In the genomic region with DNA sequence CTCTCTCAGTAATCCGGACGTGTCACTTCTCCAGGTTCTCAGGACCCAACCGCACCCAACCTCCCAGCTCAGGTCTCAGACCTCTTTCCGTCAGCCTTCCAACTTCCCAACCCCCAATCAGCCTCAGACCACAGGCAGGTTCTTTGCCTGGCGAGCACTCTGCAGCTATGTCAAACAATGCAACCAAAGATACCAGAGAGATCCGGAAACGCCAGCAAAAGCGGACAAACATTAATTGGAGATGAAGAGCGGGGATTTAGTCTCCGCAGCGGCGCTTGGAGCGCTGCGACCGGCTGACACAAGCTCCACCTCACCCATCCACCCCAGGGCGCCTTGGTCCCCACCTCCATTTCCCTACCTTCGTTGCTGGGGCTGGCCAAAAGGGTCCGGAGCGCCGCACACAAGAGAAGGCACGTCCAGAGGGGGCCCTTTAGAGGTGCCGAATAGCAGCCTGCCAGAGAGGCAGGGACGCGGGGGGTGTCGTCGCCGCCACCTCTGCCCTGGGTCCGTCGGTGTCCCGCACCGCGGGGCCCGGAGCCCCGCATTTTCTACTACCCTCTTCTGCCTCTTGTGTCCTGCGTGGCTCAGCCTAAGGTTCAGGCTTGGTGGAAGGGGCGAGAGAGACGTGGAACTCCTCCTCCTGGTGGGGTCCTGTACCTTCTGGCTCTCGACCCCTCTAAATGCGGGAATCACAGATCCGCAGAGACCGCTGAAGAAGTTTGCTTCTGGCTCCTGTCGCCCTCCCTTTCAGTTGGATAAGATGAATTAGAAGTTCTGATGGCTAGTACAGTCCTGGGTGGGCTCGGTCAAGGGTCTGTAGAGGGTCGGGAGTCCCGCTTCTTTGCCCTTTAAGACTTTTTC, we compare ENCODE assay signal across 8 mouse cellular contexts. TPM values are rescaled to one million over a fixed set of nuclear protein-coding genes. Genes with fewer than 3 reads are reported as not detected.
DNase-seq lines count a peak whose midpoint lies in the region; ATAC-seq and TF ChIP-seq lines count a peak whose summit lies in the region.

No protein-coding gene starts in this region.

- TF ChIP-seq EP300 in liver, embryonic 14.5 days (IDR thresholded peaks at IDR 0.05; ENCODE audit: low read depth) = no peak

- DNase-seq in cerebellum, adult 11-12 months = no peak
- no peak for DNase-seq in hindbrain, embryonic 14.5 days (ENCODE audit: low spot score)
- no peak for DNase-seq in liver, embryonic 14.5 days (ENCODE audit: low read depth in 3 of 3, low spot score in 3 of 3)
- peak; percentile 46 for DNase-seq in right cerebral cortex, postnatal 4 days

- ATAC-seq in cerebellum, adult (ENCODE audit: insufficient number of reproducible peaks, low FRiP score, low TSS enrichment) = peak; percentile 18; the same call in 1 of the 2 replicates
- ATAC-seq in megakaryocyte, adult 5-6 weeks (ENCODE audit: poor library complexity, severe bottlenecking) = no peak
- ATAC-seq in hindbrain, embryonic 14.5 days (ENCODE audit: low FRiP score) = peak; percentile 19
- no peak for ATAC-seq in liver, embryonic 14.5 days (ENCODE audit: insufficient read depth)
- no peak for ATAC-seq in inflammation-experienced regulatory T-cells, adult 6 months

- peaks cover 39% of the 10 kb centered on the region for H3K27me3 ChIP-seq in megakaryocyte, embryonic 14.5 days (replicated peaks)
- no peaks in the 10 kb centered on the region for H3K27me3 ChIP-seq in hindbrain, embryonic 14.5 days (ENCODE audit: control insufficient read depth, insufficient read depth, low read length)
- H3K27me3 ChIP-seq in liver, embryonic 14.5 days (ENCODE audit: control insufficient read depth, insufficient read depth, low read length) = peaks cover 25% of the 10 kb centered on the region

- no peaks in the 10 kb centered on the region for H3K36me3 ChIP-seq in megakaryocyte, embryonic 14.5 days (replicated peaks; ENCODE audit: low read length)
- H3K36me3 ChIP-seq in hindbrain, embryonic 14.5 days (replicated peaks; ENCODE audit: control insufficient read depth, insufficient read depth) = no peaks in the 10 kb centered on the region
- no peaks in the 10 kb centered on the region for H3K36me3 ChIP-seq in liver, embryonic 14.5 days (replicated peaks; ENCODE audit: control insufficient read depth, insufficient read depth, low read depth)

- peak overlapping the region; percentile 90 for H3K27ac ChIP-seq in hindbrain, embryonic 14.5 days
- H3K27ac ChIP-seq in liver, embryonic 14.5 days = no peak overlapping the region

- 0% methylated on average over 45 of the region's 45 CpGs for WGBS in hindbrain, embryonic 14.5 days
- WGBS in liver, embryonic 14.5 days (ENCODE audit: insufficient replicate concordance) = under 1% methylated on average over 45 of the region's 45 CpGs

- TF ChIP-seq CTCF in liver, embryonic 14.5 days (IDR thresholded peaks at IDR 0.05; ENCODE audit: low read depth) = no peak

- peak overlapping the region; percentile 66 for H3K4me2 ChIP-seq in hindbrain, embryonic 14.5 days (replicated peaks)
- H3K4me2 ChIP-seq in liver, embryonic 14.5 days (ENCODE audit: low read depth) = peak overlapping the region; percentile 47

- peak overlapping the region; percentile 90 for H3K9ac ChIP-seq in hindbrain, embryonic 14.5 days
- H3K9ac ChIP-seq in liver, embryonic 14.5 days (replicated peaks) = no peak overlapping the region

- peak overlapping the region; percentile 89 for H3K4me3 ChIP-seq in megakaryocyte, embryonic 14.5 days (replicated peaks)
- H3K4me3 ChIP-seq in hindbrain, embryonic 14.5 days (replicated peaks; ENCODE audit: low read length) = peak overlapping the region; percentile 77
- peak overlapping the region in 1 of 2 experiments; percentile 10; a peak in 1 of 4 replicates for H3K4me3 ChIP-seq in liver, embryonic 14.5 days (ENCODE audit: insufficient read depth in 1 of 2, low read depth in 2 of 2, low read length in 2 of 2)

- no peaks in the 10 kb centered on the region for H3K9me3 ChIP-seq in megakaryocyte, embryonic 14.5 days
- no peaks in the 10 kb centered on the region for H3K9me3 ChIP-seq in hindbrain, embryonic 14.5 days (ENCODE audit: control insufficient read depth, low read length)
- no peaks in the 10 kb centered on the region for H3K9me3 ChIP-seq in liver, embryonic 14.5 days (ENCODE audit: control insufficient read depth, low read length)

- H3K4me1 ChIP-seq in megakaryocyte, embryonic 14.5 days = peaks cover 19% of the 10 kb centered on the region
- H3K4me1 ChIP-seq in hindbrain, embryonic 14.5 days (replicated peaks; ENCODE audit: control insufficient read depth, insufficient read depth, low read length) = peaks cover 12% of the 10 kb centered on the region
- H3K4me1 ChIP-seq in liver, embryonic 14.5 days (replicated peaks; ENCODE audit: control insufficient read depth in 2 of 2, insufficient read depth in 2 of 2, low read length in 1 of 2) = no peaks in the 10 kb centered on the region; a peak in 1 of 4 replicates

RNA-seq across cellular contexts. Expression of a gene that starts 1.0 kb away (rescaled TPM):
- not detected in 2 replicates for polyA plus RNA-seq in megakaryocyte, embryonic 14.5 days (2012; ENCODE audit: insufficient read depth, low replicate concordance)
- not detected in 2 replicates for total RNA-seq in megakaryocyte, adult 5-6 weeks (2015)
- not detected in 2 replicates for total RNA-seq in megakaryocyte, adult 5-6 weeks (2017)
- 73.5 and 74.0 TPM in 2 replicates for polyA plus RNA-seq in hindbrain, embryonic 14.5 days (2014; fragmentation: Nextera tagmentation; extraction: Ambion mirVana)
- polyA plus RNA-seq in liver, embryonic 14.5 days (2012; rRNA removed) = 0.01 and 0.02 TPM in 2 replicates
- polyA plus RNA-seq in liver, embryonic 14.5 days (2014; fragmentation: Nextera tagmentation; extraction: Ambion mirVana) = not detected in 2 replicates
- polyA plus RNA-seq in inflammation-experienced regulatory T-cells, adult 6 months (2017; shearing (Covaris generic)) = not detected

Comparison
In these comparisons a context has a peak if more than half of its experiments do, and no peak if none do; other contexts are left out.
1. ATAC-seq: peak in cerebellum, adult (single experiment) and hindbrain, embryonic 14.5 days (single experiment); none in megakaryocyte, adult 5-6 weeks (single experiment), liver, embryonic 14.5 days (single experiment) and inflammation-experienced regulatory T-cells, adult 6 months (single experiment).
2. RNA of a gene that starts 1.0 kb away (polyA plus RNA-seq): 73.5 to 74.0 TPM in hindbrain, embryonic 14.5 days; not detected in inflammation-experienced regulatory T-cells, adult 6 months, 0.01 to 0.02 TPM in liver, embryonic 14.5 days and not detected in megakaryocyte, embryonic 14.5 days; every median in the first group is over 10 times any median in the second.